Mouse (Mus musculus) hindbrain, postnatal 0 days (tissue): ENCODE measurements around the gene Kank4. TPM values are rescaled to one million over a fixed set of nuclear protein-coding genes. Genes with fewer than 3 reads are reported as not detected.

Experiments used
- ATAC-seq: fragments of 200-750 bp; cut with Nextera tagmentation; 2 replicates; pipeline ENCODE4 v1.8.0; 2017; ENCODE audit warnings: mild to moderate bottlenecking, moderate TSS enrichment, moderate library complexity
- DNase-seq: peaks from one replicate; pipeline ENCODE4 v3.0.0-alpha.2; 2015; ENCODE audit warnings: low spot score
- H3K27ac ChIP-seq: fragments of 300-500 bp; sonication (generic); 2 replicates; pipeline ENCODE4 v1.5.1; 2014; ENCODE audit warnings: mild to moderate bottlenecking
- H3K27me3 ChIP-seq: fragments of 300-500 bp; sonication (generic); 2 replicates; pipeline ENCODE4 v1.6.1; 2014; ENCODE audit warnings: low read length, mixed read lengths; ENCODE audit not compliant: insufficient read depth
- H3K36me3 ChIP-seq: fragments of 300-500 bp; sonication (generic); 2 replicates; pipeline ENCODE4 v1.6.1; 2014; ENCODE audit warnings: low read length, mixed read lengths; ENCODE audit not compliant: insufficient read depth
- H3K4me1 ChIP-seq: fragments of 300-500 bp; sonication (generic); 2 replicates; pipeline ENCODE4 v1.6.1; 2014; ENCODE audit warnings: antibody characterized with exemption, low read length, mixed read lengths; ENCODE audit not compliant: insufficient read depth
- H3K4me2 ChIP-seq: fragments of 300-500 bp; sonication (generic); 2 replicates; pipeline ENCODE4 v1.6.1; 2014; ENCODE audit warnings: low read depth, mild to moderate bottlenecking, low read length, moderate library complexity, mixed read lengths
- H3K4me3 ChIP-seq: fragments of 300-500 bp; sonication (generic); 2 replicates; pipeline ENCODE4 v1.5.1; 2014; ENCODE audit warnings: low read length
- H3K9ac ChIP-seq: fragments of 300-500 bp; sonication (generic); replicated peaks from 2 replicates; pipeline ENCODE4 v1.6.1; 2014; ENCODE audit warnings: mild to moderate bottlenecking, low read length, moderate library complexity, mixed read lengths
- H3K9me3 ChIP-seq: fragments of 300-500 bp; sonication (generic); 2 replicates; pipeline ENCODE4 v1.6.1; 2016; ENCODE audit warnings: low read length, mixed read lengths
- CTCF ChIP-seq: IDR thresholded peaks from 2 replicates; pipeline ENCODE4 v1.5.1; 2016; ENCODE audit warnings: antibody characterized with exemption, control low read depth, low read depth
- WGBS: fragments of 180-500 bp; shearing (Covaris S2); extraction: QIAGEN DNeasy Blood & Tissue Kit; methylation state at CpG from one replicate; pipeline ENCODE4 v1.1.7; 2014; 5-methylcytosine and 5-hydroxymethylcytosine counted together
- polyA plus RNA-seq: library from polyadenylated mRNA; unstranded; fragments of >200 nt; fragmentation: Nextera tagmentation; extraction: Ambion mirVana; gene quantifications from 2 replicates; pipeline ENCODE4 v1.2.1, GENCODE M21; 2015
- total RNA-seq: library from RNA; depleted of rRNA; stranded (reverse); fragments of >200 nt; gene quantifications from 2 replicates; pipeline ENCODE4 v1.2.3, GENCODE M21; 2014

Kank4 gene
- total and polyA plus RNA-seq, 2 experiments from 2014 or later = 0.69 to 5.9 TPM

DNA sequence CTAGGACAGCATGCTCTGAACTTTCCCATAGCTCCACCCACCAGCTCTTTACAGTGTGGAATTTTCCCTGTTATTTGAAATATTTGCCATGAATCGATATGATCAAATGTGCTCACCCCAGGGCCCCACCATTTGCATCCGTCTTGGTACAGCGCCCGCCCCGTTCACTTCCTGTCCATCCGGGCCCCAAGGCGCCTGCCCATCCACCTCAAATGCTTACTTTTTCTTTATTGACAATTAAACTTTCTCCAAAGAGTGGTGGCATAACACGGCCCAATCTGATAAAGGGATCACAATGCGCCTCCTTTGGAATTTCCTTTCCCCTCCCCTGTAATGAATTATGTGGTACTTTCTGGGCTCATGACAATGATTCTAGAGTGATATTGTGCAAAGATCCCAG is 11.0 kb downstream of the Kank4 start:
- Histone ChIP-seq H3K27ac (no peak overlapping the region), H3K9me3 (no peaks in the 10 kb centered on the region)
- 88% methylated on average over 9 of the region's 9 CpGs for WGBS

DNA sequence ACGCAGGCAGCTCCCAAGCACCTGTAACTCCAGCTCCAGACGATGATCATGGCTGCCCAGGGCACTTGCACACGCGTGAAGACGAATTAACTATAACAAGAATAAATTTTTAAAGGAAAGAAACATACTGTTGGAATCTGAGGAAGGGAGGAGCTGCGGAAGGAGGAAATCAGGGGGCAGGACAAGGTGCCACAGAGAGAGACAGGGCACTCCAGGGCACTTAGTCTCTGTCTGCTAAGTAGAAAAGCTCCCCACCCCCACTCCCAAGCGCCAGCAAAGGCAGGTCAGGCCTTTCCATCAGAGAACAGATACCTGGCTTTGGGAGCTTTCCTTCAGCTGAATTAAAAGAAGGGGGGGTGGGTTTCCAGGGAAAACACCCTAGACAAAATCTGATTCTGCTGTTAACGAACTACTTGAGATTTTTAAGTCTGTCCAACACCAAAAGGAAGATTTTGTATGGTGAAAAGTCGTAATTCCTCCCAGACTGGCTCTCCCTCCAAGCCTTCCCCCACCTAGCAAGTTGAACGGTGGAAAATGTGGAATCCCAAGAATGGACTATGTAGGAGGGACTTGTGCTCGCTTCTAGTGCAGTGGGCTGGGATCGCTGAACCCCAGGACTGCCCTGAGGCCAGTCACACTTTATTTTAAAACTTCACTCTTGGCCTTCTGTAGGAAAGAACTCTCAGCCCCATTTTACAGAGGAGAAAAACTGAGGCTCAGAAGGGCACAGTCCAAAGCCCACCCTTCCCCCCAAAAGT is 11.9 kb downstream of the Kank4 start:
- no peak for DNase-seq
- no peaks in the 10 kb centered on the region for H3K4me1 ChIP-seq
- no peaks in the 10 kb centered on the region for H3K36me3 ChIP-seq
- no peak for TF ChIP-seq CTCF
- H3K4me2 ChIP-seq = no peak overlapping the region
- no peaks in the 10 kb centered on the region for H3K9me3 ChIP-seq
- no peak overlapping the region for H3K27ac ChIP-seq
- no peak overlapping the region for H3K9ac ChIP-seq
- no peak overlapping the region for H3K4me3 ChIP-seq
- WGBS = 72% methylated on average over 12 of the region's 12 CpGs
- no peaks in the 10 kb centered on the region for H3K27me3 ChIP-seq
- no peak for ATAC-seq

More for the DNA sequence above, 11.0 kb downstream of the Kank4 start:
- no peaks in the 10 kb centered on the region for H3K36me3 ChIP-seq
- TF ChIP-seq CTCF = no peak
- ATAC-seq (no peak), DNase-seq (no peak)
- H3K27me3 ChIP-seq = no peaks in the 10 kb centered on the region
- H3K4me1 ChIP-seq = no peaks in the 10 kb centered on the region
- no peak overlapping the region for H3K9ac ChIP-seq
- no peak overlapping the region for H3K4me2 ChIP-seq
- no peak overlapping the region for H3K4me3 ChIP-seq

DNA sequence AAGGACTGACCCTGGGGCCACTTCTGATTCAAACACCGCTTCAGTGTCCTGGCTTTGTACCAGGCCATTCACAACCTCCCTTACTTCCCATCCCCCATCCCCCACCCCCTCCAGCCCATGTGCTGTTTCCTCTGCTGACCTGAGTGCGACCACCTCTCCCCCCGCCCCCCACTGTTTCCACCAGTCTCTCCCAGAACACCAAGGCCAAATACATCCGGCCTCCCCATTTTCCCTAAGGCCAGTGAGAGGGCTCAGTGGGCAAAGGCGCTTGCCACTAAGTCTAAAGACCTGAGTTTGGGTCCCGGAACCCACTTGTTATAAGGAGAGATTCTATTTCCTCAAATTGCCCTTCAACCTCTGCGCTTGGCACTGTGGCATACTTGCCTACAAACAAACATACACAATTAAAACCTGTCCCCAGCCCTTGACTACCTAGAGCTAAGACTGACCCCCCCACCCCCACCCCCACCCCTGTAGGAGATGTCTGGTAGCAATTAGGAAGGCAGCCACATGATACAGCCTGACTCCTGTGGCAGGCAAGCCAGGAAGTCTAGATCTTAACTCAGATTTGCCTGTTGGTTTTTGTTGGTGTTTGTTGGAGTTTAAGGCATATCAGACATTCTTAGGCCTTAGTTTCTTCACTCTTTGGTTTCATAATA is 12.7 kb downstream of the Kank4 start:
- H3K4me1 ChIP-seq = no peaks in the 10 kb centered on the region
- no peaks in the 10 kb centered on the region for H3K27me3 ChIP-seq
- no peaks in the 10 kb centered on the region for H3K36me3 ChIP-seq
- no peak overlapping the region for H3K4me2 ChIP-seq
- 82% methylated on average over 7 of the region's 7 CpGs for WGBS
- no peak for DNase-seq
- H3K27ac ChIP-seq = no peak overlapping the region
- no peak overlapping the region for H3K9ac ChIP-seq
- no peak overlapping the region for H3K4me3 ChIP-seq
- ATAC-seq = no peak
- no peak for TF ChIP-seq CTCF
- H3K9me3 ChIP-seq = no peaks in the 10 kb centered on the region

DNA sequence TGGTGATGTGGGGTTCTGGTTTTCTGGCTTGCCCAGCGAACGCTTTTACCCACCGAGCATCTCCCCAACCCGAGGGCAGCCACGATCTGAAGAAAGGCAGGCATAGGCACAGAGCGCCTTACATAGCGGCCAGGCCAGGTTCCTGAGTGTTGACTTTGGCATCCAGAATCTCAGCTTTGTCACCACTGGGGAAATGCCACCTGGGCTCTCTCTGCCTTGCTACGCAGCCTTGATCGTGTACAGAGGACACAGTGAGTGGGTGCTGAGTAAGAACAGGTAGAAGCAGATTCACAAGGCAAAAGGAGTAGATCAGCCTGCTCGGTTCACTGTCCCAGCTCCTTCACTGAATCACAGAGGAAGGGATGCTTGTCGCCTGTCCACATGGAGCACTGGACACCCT is 15.6 kb downstream of the Kank4 start:
- TF ChIP-seq CTCF = no peak
- DNase-seq (no peak), ATAC-seq (no peak)
- H3K9me3 ChIP-seq = no peaks in the 10 kb centered on the region
- H3K4me2 ChIP-seq = no peak overlapping the region
- no peak overlapping the region for H3K4me3 ChIP-seq
- 93% methylated on average over 11 of the region's 11 CpGs for WGBS
- no peaks in the 10 kb centered on the region for H3K27me3 ChIP-seq
- H3K36me3 ChIP-seq = no peaks in the 10 kb centered on the region
- no peak overlapping the region for H3K9ac ChIP-seq
- H3K27ac ChIP-seq = no peak overlapping the region
- H3K4me1 ChIP-seq = peaks cover 3% of the 10 kb centered on the region; the same call in 1 of the 2 replicates

DNA sequence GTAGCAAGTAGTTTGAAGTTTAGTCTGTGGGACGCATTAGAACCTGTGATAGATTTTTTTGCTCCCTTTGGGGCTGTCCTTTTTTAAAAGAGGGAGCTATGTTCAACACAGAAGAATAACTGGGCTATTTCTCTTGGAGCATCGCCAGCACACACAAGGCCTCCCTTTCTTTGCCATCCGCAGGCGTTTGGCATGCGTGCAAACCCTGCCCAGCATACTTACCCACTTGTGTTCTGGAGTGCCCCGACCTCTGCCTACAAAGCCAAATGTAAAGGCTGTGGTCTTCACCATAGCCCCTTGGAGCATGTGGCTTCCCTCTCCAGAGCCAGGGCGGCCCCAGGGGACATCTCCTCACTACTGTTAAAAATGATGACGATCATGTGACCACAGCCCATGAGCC is 16.5 kb downstream of the Kank4 start:
- Histone ChIP-seq H3K36me3 (no peaks in the 10 kb centered on the region), H3K27me3 (no peaks in the 10 kb centered on the region), H3K9me3 (no peaks in the 10 kb centered on the region), H3K4me3 (no peak overlapping the region), H3K4me1 (peaks cover 10% of the 10 kb centered on the region), H3K27ac (no peak overlapping the region), H3K4me2 (no peak overlapping the region), H3K9ac (no peak overlapping the region)
- ATAC-seq (no peak), DNase-seq (peak; percentile 50)
- TF ChIP-seq CTCF = no peak
- WGBS = 53% methylated on average over 8 of the region's 8 CpGs

DNA sequence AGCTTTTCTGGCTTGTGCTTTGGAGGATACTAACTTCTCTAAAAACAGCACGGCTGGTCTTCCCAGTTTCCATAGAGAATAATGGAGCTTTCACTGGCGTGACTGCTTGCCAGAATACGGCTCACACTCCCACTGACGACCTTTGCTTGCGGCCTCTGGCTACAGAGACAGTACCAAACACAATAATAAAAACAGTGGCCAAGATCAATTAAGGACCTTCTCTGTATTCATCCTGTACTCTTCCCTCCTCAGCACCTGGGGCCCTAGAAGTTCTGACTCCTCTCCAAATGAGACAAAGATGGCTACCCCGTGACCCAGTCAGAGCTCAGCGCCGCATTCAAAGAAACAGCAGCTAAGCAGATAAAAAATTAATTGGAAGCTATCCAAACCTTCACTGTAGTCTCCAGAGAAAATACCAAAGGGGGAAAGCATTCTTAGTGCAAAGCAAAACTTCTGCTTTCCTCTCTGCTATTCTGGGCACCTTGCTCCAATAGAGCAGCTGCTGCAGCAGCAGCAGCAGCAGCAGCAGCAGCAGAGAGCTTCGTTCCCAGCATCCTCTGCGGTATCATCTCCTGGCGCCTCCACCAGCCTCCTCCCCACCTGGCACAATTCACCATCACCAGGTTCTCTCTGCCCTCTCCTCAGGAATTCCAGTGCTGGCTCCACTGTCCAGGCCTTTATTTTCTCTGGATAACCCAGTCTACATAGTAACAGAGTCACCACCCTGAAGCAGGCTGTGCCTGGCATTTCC is 20.6 kb downstream of the Kank4 start:
- WGBS = 21% methylated on average over 11 of the region's 11 CpGs
- ATAC-seq (peak; percentile 83), DNase-seq (peak; percentile 52)
- Histone ChIP-seq H3K9me3 (no peaks in the 10 kb centered on the region), H3K27ac (peak overlapping the region; percentile 64), H3K27me3 (no peaks in the 10 kb centered on the region), H3K9ac (0 out of 2 replicates have a peak overlapping the region, but pooled peaks have one; percentile 5), H3K36me3 (no peaks in the 10 kb centered on the region), H3K4me2 (peak overlapping the region; percentile 34), H3K4me1 (peaks cover 10% of the 10 kb centered on the region), H3K4me3 (no peak overlapping the region)
- TF ChIP-seq CTCF = no peak
